Mouse (Mus musculus): Measurements from ENCODE around the gene Fchsd2. TPM values are rescaled to one million over a fixed set of nuclear protein-coding genes. Genes with fewer than 3 reads are reported as not detected.

Gene Fchsd2
- total RNA-seq, 2 experiments from 2014 or later = 8.8 to 9.3 TPM

GRCm38 (mm10) chr7:101296252-101297022, 203.8 kb downstream of the Fchsd2 start:
- intact Hi-C loops (cut with DNase I; ENCODE audit: low total_unique reads) = no loop called here
- peak; percentile 68 for DNase-seq

- intact Hi-C loops (cut with DNase I; ENCODE audit: low total_unique reads) = no loop called here
- no peak for DNase-seq
These were observed 204.4 kb downstream of the Fchsd2 start for GRCm38 (mm10) chr7:101297023-101297405.

GRCm38 (mm10) chr7:101298375-101298774, 205.7 kb downstream of the Fchsd2 start:
- DNase-seq = no peak
- intact Hi-C loops (cut with DNase I; ENCODE audit: low total_unique reads) = no loop called here

DNA sequence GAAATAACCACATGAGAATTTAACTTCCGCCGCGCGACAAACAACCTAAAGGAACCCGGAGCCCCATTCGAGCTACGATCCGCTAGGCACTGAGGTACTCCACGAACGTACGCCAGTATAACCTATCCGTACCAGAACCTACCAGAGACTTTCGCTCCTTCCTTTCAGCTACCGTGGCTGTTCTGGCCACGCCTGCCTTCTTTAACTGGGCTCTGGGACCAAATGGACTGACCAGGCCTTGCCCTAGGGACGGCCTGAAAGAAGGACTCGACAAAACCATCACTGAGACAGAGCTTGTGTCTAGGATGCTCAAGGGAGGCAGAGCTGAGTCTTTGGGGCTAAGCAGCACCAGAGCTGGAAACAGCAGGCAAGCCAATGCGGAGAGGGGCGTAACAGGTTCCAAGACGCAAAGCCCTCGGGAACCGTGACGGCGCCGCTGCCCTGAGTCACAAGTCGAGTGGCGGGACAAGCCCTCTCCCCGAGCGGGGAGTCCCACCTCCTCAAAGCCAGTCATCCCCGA, 208.8 kb downstream of the Fchsd2 start:
- DNase-seq = no peak
- intact Hi-C loops (cut with DNase I; ENCODE audit: low total_unique reads) = no loop called here

DNA sequence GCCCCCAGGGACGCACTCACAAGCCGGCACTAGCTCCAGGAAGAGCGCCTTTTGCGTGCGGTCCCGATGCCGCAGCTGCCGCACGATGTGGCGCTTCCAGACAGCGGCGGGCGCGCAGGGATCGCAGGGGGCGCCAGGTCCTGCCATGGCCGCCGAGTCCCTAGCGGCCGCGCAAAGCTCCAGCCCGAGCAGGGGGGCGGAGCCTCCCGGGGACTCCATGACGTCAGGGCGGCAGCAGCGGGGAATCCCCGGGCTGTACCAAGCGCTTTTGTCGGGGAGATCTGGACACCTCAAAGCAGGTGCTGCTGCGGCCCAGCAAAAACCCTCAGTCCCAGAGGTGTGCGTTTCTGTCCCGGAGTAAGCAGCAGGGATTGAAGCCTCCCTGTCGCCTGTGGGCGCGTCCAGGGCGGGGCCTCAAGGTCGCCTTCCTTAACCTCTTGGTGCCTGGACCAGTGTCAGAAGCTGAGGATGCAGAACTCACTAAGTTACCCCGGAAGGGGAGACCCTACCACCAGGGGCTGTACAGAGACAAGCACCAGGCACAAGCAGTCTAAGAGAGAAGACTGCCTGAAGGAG, 209.3 kb downstream of the Fchsd2 start, which contains the start of gene Atg16l2:
TSS of gene Atg16l2 (minus strand) at position 371 of the 576 bp plus-strand sequence.
- DNase-seq = peak; percentile 91
- intact Hi-C loops (cut with DNase I; ENCODE audit: low total_unique reads) = no loop called here

GRCm38 (mm10) chr7:101302691-101303090, 210.0 kb downstream of the Fchsd2 start:
- intact Hi-C loops (cut with DNase I; ENCODE audit: low total_unique reads) = no loop called here
- DNase-seq = no peak

GRCm38 (mm10) chr7:101306841-101307240, 214.2 kb downstream of the Fchsd2 start:
- no peak for DNase-seq
- intact Hi-C loops (cut with DNase I; ENCODE audit: low total_unique reads) = no loop called here

DNA sequence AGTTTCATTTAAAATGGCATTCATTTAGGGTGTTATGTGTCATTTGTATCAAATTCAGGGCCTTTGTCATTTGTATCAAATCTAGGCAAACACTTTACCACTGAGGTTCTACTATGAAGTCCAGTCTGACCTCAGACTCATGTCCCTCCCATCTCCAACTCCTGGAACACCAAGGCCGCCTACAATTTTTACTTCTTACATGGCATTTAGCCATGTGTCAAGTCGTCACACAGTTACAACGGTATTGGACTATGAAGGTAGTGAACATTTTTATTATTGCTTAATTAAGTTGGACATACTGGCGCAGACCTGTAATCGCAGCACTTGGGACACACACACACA, 217.3 kb downstream of the Fchsd2 start:
- no peak for DNase-seq
- intact Hi-C loops (cut with DNase I; ENCODE audit: low total_unique reads) = no loop called here

GRCm38 (mm10) chr7:101310327-101311028, 217.8 kb downstream of the Fchsd2 start:
- intact Hi-C loops (cut with DNase I; ENCODE audit: low total_unique reads) = no loop called here
- DNase-seq = peak; percentile 97

- no peak for DNase-seq
- intact Hi-C loops (cut with DNase I; ENCODE audit: low total_unique reads) = no loop called here
These were observed 218.4 kb downstream of the Fchsd2 start for GRCm38 (mm10) chr7:101311061-101311460.

DNA sequence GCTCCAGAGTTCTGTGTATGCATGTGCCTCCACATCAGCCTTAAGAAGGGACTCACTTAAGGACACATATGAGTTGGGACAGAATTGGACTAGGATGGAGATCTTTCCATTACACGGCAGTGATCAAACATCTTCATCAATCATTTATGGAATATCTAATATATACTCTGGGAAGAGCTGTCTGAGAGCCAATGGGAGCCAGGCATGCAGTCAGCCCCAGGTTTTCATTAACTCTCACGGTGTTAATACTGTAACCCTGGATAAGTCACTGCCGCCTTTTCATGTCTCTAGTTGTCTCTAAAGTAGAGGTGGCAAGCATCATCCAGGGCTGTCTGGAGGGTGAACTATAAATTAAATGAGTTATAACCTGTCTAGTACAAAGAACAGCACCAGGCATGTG, 220.4 kb downstream of the Fchsd2 start:
- intact Hi-C loops (cut with DNase I; ENCODE audit: low total_unique reads) = loop anchor here (2.0 kb wide), 1 partner anchor 60 kb away; no protein-coding TSS in a partner anchor
- DNase-seq = no peak

GRCm38 (mm10) chr7:101314396-101314795, 221.7 kb downstream of the Fchsd2 start:
- intact Hi-C loops (cut with DNase I; ENCODE audit: low total_unique reads) = no loop called here
- DNase-seq = no peak

- no peak for DNase-seq
- intact Hi-C loops (cut with DNase I; ENCODE audit: low total_unique reads) = no loop called here
These were observed 223.0 kb downstream of the Fchsd2 start for GRCm38 (mm10) chr7:101315699-101316098.

DNA sequence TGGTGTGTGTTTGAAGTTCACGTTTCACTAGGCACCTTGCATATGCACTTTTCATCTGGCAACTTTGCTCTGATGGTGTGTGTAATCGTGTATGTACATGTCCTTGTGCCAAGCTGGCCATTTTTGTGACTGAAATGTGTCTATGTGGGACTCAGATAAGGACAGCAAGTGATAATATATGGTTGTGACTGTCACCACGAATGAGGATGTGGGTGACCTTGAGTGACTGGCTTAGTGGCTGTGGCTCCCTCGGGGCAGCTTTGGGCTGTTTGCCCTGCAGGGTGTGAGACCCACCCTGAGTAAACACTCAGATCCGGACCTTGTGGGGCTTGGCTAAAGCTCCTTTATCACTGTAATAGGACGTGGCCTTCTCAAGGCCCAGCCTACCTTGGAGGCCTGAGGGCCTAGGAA, 223.9 kb downstream of the Fchsd2 start:
- intact Hi-C loops (cut with DNase I; ENCODE audit: low total_unique reads) = no loop called here
- DNase-seq = no peak

GRCm38 (mm10) chr7:101317014-101317413, 224.4 kb downstream of the Fchsd2 start, which contains the start of gene Stard10:
Stard10 (plus strand) TSS chr7:101317086.
- DNase-seq = no peak
- intact Hi-C loops (cut with DNase I; ENCODE audit: low total_unique reads) = no loop called here

- DNase-seq = no peak
- intact Hi-C loops (cut with DNase I; ENCODE audit: low total_unique reads) = no loop called here
These were observed 226.2 kb downstream of the Fchsd2 start for GRCm38 (mm10) chr7:101318848-101319247.

GRCm38 (mm10) chr7:101319796-101320195, 227.1 kb downstream of the Fchsd2 start:
- intact Hi-C loops (cut with DNase I; ENCODE audit: low total_unique reads) = no loop called here

DNA sequence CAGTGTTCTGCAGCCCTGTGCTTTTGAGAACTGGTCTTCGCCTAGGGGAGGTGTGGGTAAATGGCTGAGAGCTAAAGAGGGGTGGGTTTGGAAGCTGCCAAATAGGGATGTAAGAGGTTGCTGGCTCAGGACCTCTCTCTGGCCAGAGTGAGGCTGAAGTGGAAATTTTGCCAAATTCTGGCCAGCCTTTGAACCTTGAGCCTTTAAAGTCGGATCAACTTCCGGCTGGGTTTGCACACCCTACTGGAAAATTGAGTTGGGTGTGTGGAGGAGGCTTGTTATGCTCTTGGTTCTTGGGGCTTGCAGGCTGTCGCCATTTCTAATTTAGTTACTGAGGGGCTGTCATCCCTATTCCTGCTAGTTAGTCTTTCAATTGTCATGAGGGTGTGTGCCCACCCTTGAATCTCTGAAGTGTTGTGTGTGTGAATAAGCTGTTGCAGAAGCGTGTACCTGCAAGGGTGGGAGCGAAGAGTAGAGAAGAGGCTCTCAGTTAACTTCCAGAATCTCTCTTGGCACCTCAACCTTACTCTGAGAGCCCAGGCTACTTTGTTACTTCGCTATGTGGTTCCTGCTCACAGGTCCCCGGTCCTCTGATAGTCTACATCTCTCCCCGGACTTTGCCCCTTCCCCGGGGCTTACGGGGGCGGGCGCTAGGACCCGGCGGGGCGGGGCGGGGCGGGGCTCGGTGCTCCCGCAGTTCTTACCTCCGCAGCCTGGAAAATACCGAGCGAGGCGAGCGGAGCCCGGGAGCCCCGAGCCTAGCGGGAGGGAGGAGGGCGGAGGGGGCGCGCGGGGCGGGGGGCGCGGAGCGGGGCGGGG, 227.9 kb downstream of the Fchsd2 start:
- intact Hi-C loops (cut with DNase I; ENCODE audit: low total_unique reads) = no loop called here
- no peak for DNase-seq

More at GRCm38 (mm10) chr7:101319796-101320195, 227.1 kb downstream of the Fchsd2 start:
- no peak for DNase-seq

GRCm38 (mm10) chr7:101321218-101321827, 228.7 kb downstream of the Fchsd2 start:
- intact Hi-C loops (cut with DNase I; ENCODE audit: low total_unique reads) = no loop called here
- DNase-seq = no peak

Measured in gastrocnemius, postnatal 14 days (tissue).